Mouse (Mus musculus) left cerebral cortex, adult 2 months (tissue): Measurements from ENCODE around the gene Spg20. TPM values are rescaled to one million over a fixed set of nuclear protein-coding genes. Genes with fewer than 3 reads are reported as not detected.
A peak's percentile ranks its signal among the peaks of the same experiment; 100 is the strongest.

Source experiments
- DNase-seq, 2 experiments: peaks; one replicate each; pipeline ENCODE4 v3.0.0; 2021 to 2022; ENCODE audit warnings: low spot score in 2 of 2, mixed read lengths in 1 of 2; ENCODE audit errors: extremely low spot score in 1 of 2
- H3K27ac ChIP-seq: fragments of 200-600 bp; 2 replicates; pipeline ENCODE4 v1.8.1; 2022
- H3K4me3 ChIP-seq: fragments of 200-600 bp; 2 replicates; pipeline ENCODE4 v1.8.1; 2022
- CTCF ChIP-seq: fragments of 200-600 bp; IDR thresholded peaks from 2 replicates; pipeline ENCODE4 v1.8.1; 2022; ENCODE audit warnings: antibody characterized with exemption, mild to moderate bottlenecking, moderate library complexity
- intact Hi-C: fragments of 180-260 bp; cut with DNase I; formaldehyde crosslinking; loops from one replicate; pipeline ENCODE4 v1.15.1; 2025
- microRNA-seq, 2 experiments: library from miRNA; unstranded; fragments of <30 nt; microRNA quantifications; one replicate each; pipeline ENCODE4 v1.2.0; 2021
- total RNA-seq, 2 experiments: library from RNA; stranded (reverse); gene quantifications; 2 replicates each; pipeline ENCODE4 v1.2.3; 2021

The Spg20 gene
- total RNA-seq, 2 experiments from 2014 or later: 29.8 to 30.3 TPM

GRCm38 (mm10) chr3:55154163-55154562 lies 42.3 kb downstream of the Spg20 start:
- TF ChIP-seq CTCF: no peak
- intact Hi-C loops: loop anchor here (2.0 to 5.0 kb wide), 2 partner anchors 89 to 342 kb away; partner anchors contain the start of gene Dclk1
- no peak overlapping the region for H3K4me3 ChIP-seq

GRCm38 (mm10) chr3:55157413-55157812 lies 45.5 kb downstream of the Spg20 start:
- no peak overlapping the region for H3K27ac ChIP-seq
- intact Hi-C loops: no loop called here
- no peak for TF ChIP-seq CTCF
- H3K4me3 ChIP-seq: no peak overlapping the region
- DNase-seq: no peak

More at GRCm38 (mm10) chr3:55154163-55154562, 42.3 kb downstream of the Spg20 start:
- H3K27ac ChIP-seq: peak overlapping the region; percentile 55; the same call in 1 of the 2 replicates
- peak; percentile 25 to 31 for DNase-seq

- intact Hi-C loops: loop anchor here (5.0 kb wide), 1 partner anchor 51 kb away; no protein-coding TSS in a partner anchor
- no peak for DNase-seq
- Histone ChIP-seq H3K27ac (no peak overlapping the region), H3K4me3 (no peak overlapping the region)
- no peak for TF ChIP-seq CTCF
Observed at GRCm38 (mm10) chr3:55161144-55161543, 49.2 kb downstream of the Spg20 start.

- no peak for TF ChIP-seq CTCF
Observed at GRCm38 (mm10) chr3:55163510-55163909, 51.6 kb downstream of the Spg20 start.

GRCm38 (mm10) chr3:55172478-55172877 lies 60.6 kb downstream of the Spg20 start:
- no peak overlapping the region for H3K4me3 ChIP-seq
- H3K27ac ChIP-seq: no peak overlapping the region
- TF ChIP-seq CTCF: no peak; the same call in 1 of the 2 replicates
- DNase-seq: no peak
- intact Hi-C loops: no loop called here

More at GRCm38 (mm10) chr3:55163510-55163909, 51.6 kb downstream of the Spg20 start:
- intact Hi-C loops: loop anchor here (5.0 kb wide), 1 partner anchor 49 kb away; no protein-coding TSS in a partner anchor
- H3K4me3 ChIP-seq: no peak overlapping the region
- no peak overlapping the region for H3K27ac ChIP-seq
- DNase-seq: no peak

- no peak for DNase-seq
- TF ChIP-seq CTCF: no peak
- Histone ChIP-seq H3K27ac (no peak overlapping the region), H3K4me3 (no peak overlapping the region)
- intact Hi-C loops: no loop called here
Observed at GRCm38 (mm10) chr3:55177271-55177670, 65.4 kb downstream of the Spg20 start.

GRCm38 (mm10) chr3:55181766-55182165 lies 69.9 kb downstream of the Spg20 start, which contains the start of gene Sohlh2:
TSS of gene Sohlh2 (plus strand) at chr3:55182028.
- Histone ChIP-seq H3K4me3 (no peak within 1 kb of the TSS), H3K27ac (no peak within 1 kb of the TSS)
- TF ChIP-seq CTCF: no peak
- intact Hi-C loops: no loop called here
- DNase-seq: peak in 1 of 2 experiments; percentile 5

Small RNA genes within 50 kb of the gene (microRNA-seq; reads per million reads assigned to microRNA genes)
- 0 reads per million in 2 experiments for gene Gm22029

Other genes with a start within 250 kb of the Spg20 start
- 10 to 100 TPM; 29.1 to 33.0 TPM for gene Sertm1, start 196.2 kb upstream of the Spg20 start, total RNA-seq
- 1 to 10 TPM; 2.0 to 2.2 TPM for gene Ccna1, start 56.6 kb upstream of the Spg20 start, total RNA-seq
- gene Ccdc169, start 25.2 kb downstream of the Spg20 start, total RNA-seq: under 1 TPM; 0.16 to 0.28 TPM
- gene Sohlh2, start 69.9 kb downstream of the Spg20 start, total RNA-seq: not detected
- 100 to 1,000 TPM; 871 to 963 TPM for gene Dclk1, start 130.3 kb downstream of the Spg20 start, total RNA-seq